Mouse (Mus musculus) cerebellum, adult 2 months (tissue): ENCODE data around the gene Rbm28. TPM values are rescaled to one million over a fixed set of nuclear protein-coding genes. Genes with fewer than 3 reads are reported as not detected.

Experiments used
- DNase-seq, 2 experiments: peaks; one replicate each; pipeline ENCODE4 v3.0.0; 2021
- H3K27ac ChIP-seq: fragments of 200-500 bp; 2 replicates; pipeline ENCODE4 v1.5.1; 2012; ENCODE audit warnings: low read length, control low read depth, inconsistent platforms; ENCODE audit not compliant: insufficient read depth
- H3K27me3 ChIP-seq: fragments of 200-500 bp; 2 replicates; pipeline ENCODE4 v1.6.1; 2012; ENCODE audit warnings: inconsistent platforms, mild to moderate bottlenecking, low read length, moderate library complexity; ENCODE audit not compliant: control insufficient read depth, insufficient read depth
- H3K4me1 ChIP-seq: fragments of 200-500 bp; 2 replicates; pipeline ENCODE4 v1.6.1; 2011; ENCODE audit warnings: low read length; ENCODE audit not compliant: control insufficient read depth, insufficient read depth
- H3K4me3 ChIP-seq: fragments of 200-500 bp; replicated peaks from 2 replicates; pipeline ENCODE3; 2011; ENCODE audit warnings: mild to moderate bottlenecking, low read depth, low read length, control low read depth; ENCODE audit not compliant: insufficient read depth
- CTCF ChIP-seq: fragments of 200-500 bp; IDR thresholded peaks from 2 replicates; pipeline ENCODE4 v1.5.1; 2011; ENCODE audit warnings: low read depth, mild to moderate bottlenecking, control low read depth, low read length, moderate library complexity, borderline replicate concordance; ENCODE audit not compliant: insufficient read depth
- POLR2A ChIP-seq: fragments of 200-500 bp; IDR thresholded peaks from 2 replicates; pipeline ENCODE4 v1.6.1; 2011; ENCODE audit warnings: low read length, control low read depth, borderline replicate concordance; ENCODE audit not compliant: insufficient read depth
- WGBS: fragments of 180-500 bp; shearing (Covaris S2); methylation state at CpG from one replicate; pipeline ENCODE4 v1.1.7; 2018; 5-methylcytosine and 5-hydroxymethylcytosine counted together
- polyA plus RNA-seq: library from polyadenylated mRNA; depleted of rRNA; stranded (reverse); fragments of >200 nt; gene quantifications from 2 replicates; pipeline ENCODE4 v1.2.3, GENCODE M21; 2012; rRNA removed

Rbm28 gene
- polyA plus RNA-seq, result 44.2 and 45.7 TPM in 2 replicates

DNA sequence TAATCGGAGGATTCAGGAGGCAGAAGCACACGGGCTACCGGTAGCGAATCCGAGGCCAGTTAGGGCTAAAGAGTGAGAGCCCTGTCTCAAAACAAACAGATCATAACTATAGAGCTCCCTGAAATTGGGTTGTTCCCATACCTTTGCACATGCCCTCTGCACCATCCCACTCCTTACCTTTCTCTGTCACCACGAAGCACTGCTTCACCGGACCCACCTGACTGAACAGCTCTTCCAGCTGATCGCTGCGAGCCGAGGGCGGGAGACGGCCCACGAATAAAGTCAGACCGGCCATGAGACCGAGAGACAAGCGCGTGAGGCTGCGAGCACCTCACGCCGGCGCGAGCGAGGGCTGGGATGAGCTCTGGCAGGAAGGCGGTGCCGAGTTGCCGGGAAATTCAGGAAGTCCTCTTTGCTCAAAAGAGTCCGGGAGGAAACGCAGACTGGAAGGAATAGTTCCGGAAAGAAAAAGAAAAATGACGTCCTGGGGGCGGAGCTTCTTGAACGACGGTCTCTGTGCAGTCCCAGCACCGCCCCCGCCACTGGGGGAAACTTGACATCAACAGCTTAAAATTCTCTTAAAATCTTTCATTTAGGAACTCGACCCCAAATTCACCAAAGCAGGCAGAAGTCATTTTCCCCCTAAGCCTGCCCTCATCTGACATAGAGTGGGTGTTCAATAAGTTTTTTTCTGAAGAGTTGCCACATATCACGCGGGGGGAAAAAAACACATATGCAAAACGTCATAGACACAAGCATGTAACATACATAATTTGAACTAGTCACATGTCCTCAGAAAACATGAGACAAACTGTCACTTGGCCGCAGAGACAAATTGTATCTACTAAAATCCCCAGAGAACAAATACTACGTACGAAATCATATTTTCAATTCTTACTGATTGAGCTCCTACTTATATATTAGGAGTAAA is at the start of gene Rbm28:
Rbm28 (minus strand) TSS at position 693 of the 931 bp plus-strand sequence.
- DNase-seq, result peak; percentile 85 to 90
- WGBS, result 7% methylated on average over 42 of the region's 42 CpGs
- H3K4me1 ChIP-seq, result no peaks in the 10 kb centered on the region
- H3K4me3 ChIP-seq, result peak within 1 kb of the TSS; percentile 94
- no peak within 1 kb of the TSS for H3K27ac ChIP-seq
- no peaks in the 10 kb centered on the region for H3K27me3 ChIP-seq
- TF ChIP-seq CTCF (no peak), POLR2A (peak; percentile 95)

DNA sequence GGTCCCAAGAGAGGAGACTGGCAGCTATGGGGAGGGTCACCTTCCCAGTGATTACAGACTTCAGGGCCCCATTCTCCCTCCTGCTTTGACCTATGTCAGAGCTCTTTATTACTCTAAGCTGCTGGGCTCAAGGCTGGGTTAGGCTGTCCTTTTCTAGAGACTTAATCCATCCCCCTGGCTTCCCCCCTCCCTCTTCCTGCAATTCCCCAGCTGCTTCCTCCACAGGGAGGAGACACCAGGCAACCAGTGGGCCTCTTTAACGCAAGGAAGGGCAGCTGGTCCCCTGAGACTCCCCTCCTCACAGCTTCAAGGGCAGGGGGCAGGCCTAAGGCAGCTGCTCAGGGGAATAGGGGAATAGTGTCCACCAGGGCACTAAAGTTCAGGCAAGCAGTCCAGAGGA is 49.4 kb upstream of the Rbm28 start:
- H3K4me1 ChIP-seq, result peaks cover 12% of the 10 kb centered on the region; the same call in 1 of the 2 replicates

DNA sequence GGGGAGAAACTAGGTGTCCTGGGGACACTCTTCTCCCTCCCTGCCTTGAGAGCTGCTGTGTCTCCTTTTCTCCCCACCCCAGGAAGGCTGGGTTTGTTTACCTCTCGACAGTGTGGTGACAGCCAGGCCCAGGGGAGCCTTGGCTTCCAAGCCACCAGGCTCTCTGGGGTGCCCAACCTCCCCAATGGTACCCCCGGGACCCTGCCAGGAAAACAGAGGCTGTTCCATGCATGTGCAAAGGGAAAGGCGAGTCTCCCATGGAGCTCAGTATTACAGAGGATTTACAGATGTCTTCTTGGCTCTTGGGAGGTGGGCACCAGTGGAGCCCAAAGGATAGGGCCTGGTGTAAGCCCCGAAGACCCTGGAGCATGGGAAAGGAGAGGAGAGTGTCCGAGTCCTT is 48.6 kb upstream of the Rbm28 start:
- Histone ChIP-seq H3K27me3 (no peaks in the 10 kb centered on the region), H3K4me3 (no peak overlapping the region), H3K27ac (no peak overlapping the region), H3K4me1 (peaks cover 12% of the 10 kb centered on the region; the same call in 1 of the 2 replicates)
- no peak for DNase-seq
- TF ChIP-seq CTCF, result no peak
- TF ChIP-seq POLR2A, result no peak
- 82% methylated on average over 5 of the region's 5 CpGs for WGBS

More for the DNA sequence above, 49.4 kb upstream of the Rbm28 start:
- WGBS, result 66% methylated on average over 1 of the region's 1 CpGs
- no peak overlapping the region for H3K4me3 ChIP-seq
- no peak for DNase-seq
- no peaks in the 10 kb centered on the region for H3K27me3 ChIP-seq
- H3K27ac ChIP-seq, result no peak overlapping the region
- no peak for TF ChIP-seq CTCF
- TF ChIP-seq POLR2A, result no peak

DNA sequence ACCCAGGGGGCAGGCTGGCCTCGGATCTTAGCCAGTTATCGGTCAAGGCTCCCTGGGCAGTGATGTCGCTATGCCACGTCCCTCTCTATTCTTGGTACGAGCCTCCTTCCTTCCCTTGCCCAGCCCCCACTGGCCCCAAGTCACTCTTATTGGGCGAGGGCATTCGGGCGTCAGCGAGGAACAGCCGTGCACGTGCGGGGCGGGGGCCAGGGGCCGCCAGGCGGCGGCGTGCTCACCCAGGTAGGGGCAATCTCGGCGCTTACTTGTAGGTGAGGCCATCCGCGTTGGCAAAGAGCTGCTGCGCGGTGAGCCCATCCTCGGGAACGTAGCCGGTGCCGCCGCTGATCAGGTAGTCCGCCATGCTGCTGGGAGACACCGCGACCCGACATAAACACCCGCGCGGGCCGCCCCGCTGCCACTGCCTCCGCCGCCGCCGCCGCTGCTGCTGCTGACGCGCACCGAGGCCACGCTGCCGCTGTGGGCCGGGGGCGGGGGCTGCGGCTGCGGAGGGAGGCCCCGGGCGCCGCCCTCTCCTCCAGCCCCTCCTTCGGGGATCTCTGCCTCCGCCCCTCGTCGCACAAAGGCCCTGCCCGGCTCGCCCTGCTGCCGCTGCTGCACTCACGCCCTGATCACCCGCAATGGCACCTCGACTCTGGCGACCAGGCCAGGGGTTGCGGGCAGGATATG is 47.1 kb upstream of the Rbm28 start:
- WGBS, result under 1% methylated on average over 63 of the region's 66 CpGs
- peak overlapping the region; percentile 88 for H3K4me3 ChIP-seq
- peaks cover 12% of the 10 kb centered on the region; the same call in 1 of the 2 replicates for H3K4me1 ChIP-seq
- peak; percentile 78 to 80 for DNase-seq
- H3K27ac ChIP-seq, result peak overlapping the region; percentile 9
- no peaks in the 10 kb centered on the region for H3K27me3 ChIP-seq
- TF ChIP-seq POLR2A (peak; percentile 10; the same call in 1 of the 2 replicates), CTCF (no peak)

DNA sequence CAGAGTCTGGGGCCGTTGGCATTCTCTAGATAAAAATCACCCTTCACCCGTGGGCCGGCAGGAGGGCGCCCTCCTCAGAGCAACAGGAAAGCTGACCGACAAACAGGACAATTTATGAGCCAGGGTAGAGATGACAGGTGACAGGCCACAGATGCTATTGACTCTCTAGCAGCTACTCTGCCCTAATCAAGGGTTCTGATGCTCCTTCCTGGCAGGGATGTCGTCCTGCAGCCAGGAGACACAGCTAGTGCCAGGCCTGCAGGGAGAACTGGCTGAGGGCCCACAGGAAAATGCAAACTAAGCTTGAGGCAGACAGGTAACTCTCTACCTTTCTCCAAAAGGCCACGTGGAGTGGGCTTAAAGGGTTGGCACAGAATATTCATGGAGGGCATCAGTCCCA is 46.3 kb upstream of the Rbm28 start:
- Histone ChIP-seq H3K27ac (peak overlapping the region; percentile 9), H3K4me3 (peak overlapping the region; percentile 88), H3K27me3 (no peaks in the 10 kb centered on the region), H3K4me1 (peaks cover 12% of the 10 kb centered on the region; the same call in 1 of the 2 replicates)
- no peak for TF ChIP-seq CTCF
- no peak for TF ChIP-seq POLR2A
- 8% methylated on average over 7 of the region's 7 CpGs for WGBS
- DNase-seq, result peak; percentile 76 to 81

- no peak for TF ChIP-seq CTCF
- TF ChIP-seq POLR2A, result no peak
- H3K4me3 ChIP-seq, result no peak overlapping the region
- 91% methylated on average over 9 of the region's 9 CpGs for WGBS
- H3K27ac ChIP-seq, result no peak overlapping the region
- no peaks in the 10 kb centered on the region for H3K27me3 ChIP-seq
- DNase-seq, result no peak
- peaks cover 11% of the 10 kb centered on the region; the same call in 1 of the 2 replicates for H3K4me1 ChIP-seq
These were observed 45.6 kb upstream of the Rbm28 start for GRCm38 (mm10) chr6:29210231-29210936.

DNA sequence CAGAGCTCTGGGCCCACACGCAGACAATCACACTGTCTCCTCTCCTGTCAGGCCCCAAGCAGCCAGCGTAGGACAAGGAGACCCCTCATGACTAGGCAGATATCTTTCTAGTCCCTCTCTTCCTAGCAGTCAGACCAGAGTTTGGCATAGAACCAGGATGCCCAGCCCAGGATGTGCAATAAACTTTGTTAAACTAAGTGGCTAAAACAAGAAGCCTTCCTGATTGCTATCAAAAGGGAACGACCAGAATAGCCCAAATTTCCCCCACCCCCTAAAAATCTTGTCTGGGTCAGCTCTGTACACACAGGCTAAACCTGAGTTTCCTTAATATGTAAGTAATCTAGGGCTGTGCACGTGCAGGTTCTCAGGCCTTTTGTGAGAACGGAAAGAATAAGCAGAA is 43.4 kb upstream of the Rbm28 start:
- Histone ChIP-seq H3K27me3 (no peaks in the 10 kb centered on the region), H3K4me1 (0 out of 2 replicates have a peak, but pooled peaks cover 7% of the 10 kb centered on the region), H3K4me3 (no peak overlapping the region), H3K27ac (no peak overlapping the region)
- WGBS, result 81% methylated on average over 5 of the region's 5 CpGs
- TF ChIP-seq POLR2A, result no peak
- no peak for DNase-seq

- Histone ChIP-seq H3K4me3 (no peak overlapping the region), H3K27me3 (no peaks in the 10 kb centered on the region), H3K27ac (no peak overlapping the region), H3K4me1 (0 out of 2 replicates have a peak, but pooled peaks cover 7% of the 10 kb centered on the region)
- 83% methylated on average over 5 of the region's 5 CpGs for WGBS
- no peak for DNase-seq
- TF ChIP-seq CTCF, result no peak
- no peak for TF ChIP-seq POLR2A
These were observed 42.2 kb upstream of the Rbm28 start for GRCm38 (mm10) chr6:29207017-29207416.
